Mouse (Mus musculus): ENCODE measurements around the gene Aldh1l1. TPM values are rescaled to one million over a fixed set of nuclear protein-coding genes. Genes with fewer than 3 reads are reported as not detected.

Aldh1l1 gene
- total RNA-seq, 2 experiments from 2014 or later = 40.9 to 41.3 TPM

- DNase-seq = no peak
Observed at GRCm38 (mm10) chr6:90472079-90472478, 14.1 kb upstream of the Aldh1l1 start.

GRCm38 (mm10) chr6:90472697-90473096, 13.5 kb upstream of the Aldh1l1 start:
- no peak for DNase-seq

- DNase-seq = no peak
Observed at GRCm38 (mm10) chr6:90473630-90474360, 12.4 kb upstream of the Aldh1l1 start.

- no peak for DNase-seq
Observed at GRCm38 (mm10) chr6:90474361-90474750, 11.9 kb upstream of the Aldh1l1 start.

GRCm38 (mm10) chr6:90475176-90475853, 10.9 kb upstream of the Aldh1l1 start:
- DNase-seq = no peak

GRCm38 (mm10) chr6:90475854-90476212, 10.4 kb upstream of the Aldh1l1 start:
- no peak for DNase-seq

GRCm38 (mm10) chr6:90476941-90477518, 9.2 kb upstream of the Aldh1l1 start:
- no peak for DNase-seq

GRCm38 (mm10) chr6:90484249-90484648, 2.0 kb upstream of the Aldh1l1 start:
- no peak for DNase-seq

- DNase-seq = no peak
Observed at GRCm38 (mm10) chr6:90484876-90485275, 1.4 kb upstream of the Aldh1l1 start.

- no peak for DNase-seq
Observed at GRCm38 (mm10) chr6:90487531-90487930, 1.3 kb downstream of the Aldh1l1 start.

- no peak for DNase-seq
Observed at GRCm38 (mm10) chr6:90489532-90489931, 3.3 kb downstream of the Aldh1l1 start.

- peak in 1 of 2 experiments; percentile 30 for DNase-seq
Observed at GRCm38 (mm10) chr6:90490976-90491375, 4.7 kb downstream of the Aldh1l1 start.

- DNase-seq = no peak
Observed at GRCm38 (mm10) chr6:90491956-90492744, 5.9 kb downstream of the Aldh1l1 start.

- no peak for DNase-seq
Observed at GRCm38 (mm10) chr6:90494155-90494554, 7.9 kb downstream of the Aldh1l1 start.

GRCm38 (mm10) chr6:90494566-90494965, 8.3 kb downstream of the Aldh1l1 start:
- DNase-seq = no peak

- no peak for DNase-seq
Observed at GRCm38 (mm10) chr6:90495282-90495912, 9.2 kb downstream of the Aldh1l1 start.

GRCm38 (mm10) chr6:90496217-90496616, 10.0 kb downstream of the Aldh1l1 start:
- DNase-seq = no peak

GRCm38 (mm10) chr6:90499509-90499908, 13.3 kb downstream of the Aldh1l1 start:
- no peak for DNase-seq

- no peak for DNase-seq
Observed at GRCm38 (mm10) chr6:90501222-90501940, 15.2 kb downstream of the Aldh1l1 start.

GRCm38 (mm10) chr6:90505906-90506305, 19.7 kb downstream of the Aldh1l1 start:
- DNase-seq = no peak

GRCm38 (mm10) chr6:90506673-90507311, 20.6 kb downstream of the Aldh1l1 start:
- DNase-seq = peak; percentile 79 to 80

Data from layer of hippocampus, postnatal 36 days (tissue).